ENCODE assay signal across 7 mouse cellular contexts in the genomic region with DNA sequence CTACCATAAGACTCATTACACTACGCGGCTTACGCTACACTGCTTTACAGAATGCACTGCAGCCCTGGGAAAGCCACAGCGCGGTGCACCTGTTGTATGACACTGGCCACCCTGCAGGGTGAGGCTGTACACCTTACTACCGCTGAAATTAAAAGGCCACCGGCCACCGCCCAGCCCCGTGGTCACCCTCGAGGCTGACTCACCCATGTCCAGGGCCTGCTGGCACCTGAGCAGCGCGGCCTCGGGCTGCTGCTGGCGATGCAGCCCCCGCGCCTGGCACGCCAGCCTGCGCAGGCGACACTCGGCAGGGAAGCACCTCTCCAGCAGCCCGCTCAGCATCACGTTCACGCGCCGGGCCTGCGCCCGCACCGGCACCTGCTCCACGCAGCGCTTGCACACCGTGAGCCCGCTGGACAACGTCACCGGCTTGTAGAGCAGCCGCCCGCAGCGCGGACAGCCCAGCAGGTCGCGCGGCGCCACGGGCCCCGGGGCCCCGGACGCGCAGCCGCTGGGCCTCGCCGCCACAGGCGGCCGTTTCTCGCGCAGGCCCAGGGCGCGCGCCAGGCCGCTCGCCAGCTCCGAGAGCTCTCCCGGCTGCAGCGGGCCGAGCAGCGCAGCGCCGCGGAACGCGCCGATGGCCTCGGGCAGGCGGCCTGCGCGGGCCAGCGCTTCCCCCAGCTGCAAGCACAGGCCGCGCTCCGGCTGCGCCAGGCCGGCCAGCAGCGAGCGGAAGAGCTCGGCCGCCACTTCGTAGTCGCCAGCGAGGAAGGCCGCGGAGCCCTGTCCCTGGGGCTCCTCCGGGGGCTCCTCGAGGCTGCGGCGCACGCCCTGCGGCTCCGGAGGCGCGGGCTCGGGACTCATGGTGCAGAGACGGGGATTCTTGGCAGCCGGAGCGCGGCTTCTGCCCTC. TPM values are rescaled to one million over a fixed set of nuclear protein-coding genes. Genes with fewer than 3 reads are reported as not detected.
DNase-seq lines count a peak whose midpoint lies in the region; ATAC-seq lines count a peak whose summit lies in the region.

No protein-coding gene starts in this region.

- H3K4me1 ChIP-seq in embryonic facial prominence, embryonic 14.5 days (ENCODE audit: control insufficient read depth, insufficient read depth, low read length) = 0 out of 2 replicates have a peak, but pooled peaks cover 3% of the 10 kb centered on the region
- H3K4me1 ChIP-seq in heart, embryonic 16.5 days (ENCODE audit: control insufficient read depth, insufficient read depth, low read length) = no peaks in the 10 kb centered on the region
- peaks cover 16% of the 10 kb centered on the region for H3K4me1 ChIP-seq in midbrain, embryonic 13.5 days (replicated peaks)

- H3K9me3 ChIP-seq in embryonic facial prominence, embryonic 14.5 days (ENCODE audit: control insufficient read depth, low read length) = no peaks in the 10 kb centered on the region
- no peaks in the 10 kb centered on the region for H3K9me3 ChIP-seq in heart, embryonic 16.5 days (replicated peaks; ENCODE audit: control insufficient read depth, low read length)
- H3K9me3 ChIP-seq in midbrain, embryonic 13.5 days = no peaks in the 10 kb centered on the region

- H3K4me2 ChIP-seq in embryonic facial prominence, embryonic 14.5 days (ENCODE audit: low read depth, low read length) = peak overlapping the region; percentile 97
- peak overlapping the region; percentile 95 for H3K4me2 ChIP-seq in heart, embryonic 16.5 days (ENCODE audit: low read depth, low read length)
- H3K4me2 ChIP-seq in midbrain, embryonic 13.5 days (replicated peaks) = peak overlapping the region; percentile 99

- H3K27ac ChIP-seq in embryonic facial prominence, embryonic 14.5 days (replicated peaks; ENCODE audit: low read depth, low read length) = peak overlapping the region; percentile 29
- no peak overlapping the region for H3K27ac ChIP-seq in heart, embryonic 16.5 days (ENCODE audit: low read length)
- H3K27ac ChIP-seq in midbrain, embryonic 13.5 days = peak overlapping the region; percentile 96

- H3K27me3 ChIP-seq in embryonic facial prominence, embryonic 14.5 days (replicated peaks; ENCODE audit: control insufficient read depth, insufficient read depth, low read length) = peaks cover 20% of the 10 kb centered on the region
- H3K27me3 ChIP-seq in heart, embryonic 16.5 days (ENCODE audit: control insufficient read depth, insufficient read depth, low read length) = peaks cover 23% of the 10 kb centered on the region
- H3K27me3 ChIP-seq in midbrain, embryonic 13.5 days = peaks cover 16% of the 10 kb centered on the region; the same call in 1 of the 2 replicates

- peak overlapping the region; percentile 68 for H3K4me3 ChIP-seq in embryonic facial prominence, embryonic 14.5 days (ENCODE audit: low read depth, low read length)
- H3K4me3 ChIP-seq in heart, embryonic 16.5 days (ENCODE audit: low read length) = peak overlapping the region; percentile 63
- H3K4me3 ChIP-seq in midbrain, embryonic 13.5 days (replicated peaks) = peak overlapping the region; percentile 63

- H3K36me3 ChIP-seq in embryonic facial prominence, embryonic 14.5 days (ENCODE audit: control insufficient read depth, insufficient read depth, low read length) = no peaks in the 10 kb centered on the region
- H3K36me3 ChIP-seq in heart, embryonic 16.5 days (ENCODE audit: control insufficient read depth, insufficient read depth) = no peaks in the 10 kb centered on the region
- peaks cover 11% of the 10 kb centered on the region for H3K36me3 ChIP-seq in midbrain, embryonic 13.5 days

- peak overlapping the region; percentile 85 for H3K9ac ChIP-seq in embryonic facial prominence, embryonic 14.5 days (ENCODE audit: low read depth, low read length)
- peak overlapping the region; percentile 71 for H3K9ac ChIP-seq in heart, embryonic 16.5 days (ENCODE audit: low read length)
- peak overlapping the region; percentile 89 for H3K9ac ChIP-seq in midbrain, embryonic 13.5 days (replicated peaks)

- 4% methylated on average over 38 of the region's 103 CpGs for WGBS in embryonic facial prominence, embryonic 14.5 days
- 2% methylated on average over 103 of the region's 103 CpGs for WGBS in heart, embryonic 16.5 days
- WGBS in midbrain, embryonic 13.5 days = 2% methylated on average over 99 of the region's 103 CpGs

- peak; percentile 49 for DNase-seq in R1 (ENCODE audit: low read depth, low spot score)
- peak; percentile 54 for DNase-seq in adrenal gland, postnatal 25 days
- peak; percentile 62 for DNase-seq in embryonic facial prominence, embryonic 14.5 days (ENCODE audit: low spot score)
- peak; percentile 43 to 59 for DNase-seq in layer of hippocampus, postnatal 25 days (ENCODE audit: extremely low spot score in 1 of 2, low spot score in 1 of 2)
- peak; percentile 26 for DNase-seq in urinary bladder, postnatal 14 days (ENCODE audit: low spot score)

- peak; percentile 82 for ATAC-seq in embryonic facial prominence, embryonic 14.5 days (ENCODE audit: low read depth)
- peak; percentile 79 for ATAC-seq in heart, embryonic 16.5 days (replicated peaks; ENCODE audit: extremely low read depth, insufficient read depth, low FRiP score)
- peak; percentile 82 for ATAC-seq in midbrain, embryonic 13.5 days

RNA-seq across cellular contexts. Expression of gene Lonrf2, which starts 0.7 kb away (rescaled TPM):
- 5.7 and 7.8 TPM in 2 replicates for total RNA-seq in adrenal gland, postnatal 25 days (2021)
- 3.0 and 3.1 TPM in 2 replicates for polyA plus RNA-seq in embryonic facial prominence, embryonic 14.5 days (2014; fragmentation: Nextera tagmentation; extraction: Ambion mirVana)
- 0.34 and 0.74 TPM in 2 replicates for polyA plus RNA-seq in heart, embryonic 16.5 days (2015; fragmentation: Nextera tagmentation; extraction: Ambion mirVana)
- total RNA-seq in layer of hippocampus, postnatal 25 days (2021) = 100 to 1,000 TPM; 104 to 107 TPM
- 12.5 and 14.1 TPM in 2 replicates for polyA plus RNA-seq in midbrain, embryonic 13.5 days (2015; fragmentation: Nextera tagmentation; extraction: Ambion mirVana)
